Mouse (Mus musculus) T-cell, adult 66 days (primary cell): Measurements from ENCODE around the gene Fpr-rs4. TPM values are rescaled to one million over a fixed set of nuclear protein-coding genes. Genes with fewer than 3 reads are reported as not detected.

ENCODE experiments used
- total RNA-seq, 2 experiments: library from RNA; stranded (reverse); gene quantifications; 3 replicates in 1 of 2; 4 replicates in 1 of 2; pipeline ENCODE4 v1.2.4; 2023

Fpr-rs4 gene
- total RNA-seq, result not detected

GRCm38 (mm10) chr17:18021433-18021832 lies at the start of gene Fpr-rs4:
Gene Fpr-rs4, plus strand, starts transcription at chr17:18021733.

GRCm38 (mm10) chr17:18049124-18049523 lies 27.6 kb downstream of the Fpr-rs4 start, which contains the start of gene Vmn2r124:
Gene Vmn2r124, plus strand, starts transcription at chr17:18049424.

Other genes starting within 250 kb of the Fpr-rs4 start
- gene Spaca6, start 194.6 kb upstream of the Fpr-rs4 start, total RNA-seq, result 1 to 10 TPM; 1.9 to 2.4 TPM
- gene Has1, start 166.5 kb upstream of the Fpr-rs4 start, total RNA-seq, result not detected
- gene Fpr1, start 137.8 kb upstream of the Fpr-rs4 start, total RNA-seq, result not detected
- under 1 TPM; 0.76 to 0.86 TPM for gene Fpr2, start 133.9 kb upstream of the Fpr-rs4 start, total RNA-seq
- gene Fpr3, start 133.9 kb upstream of the Fpr-rs4 start, total RNA-seq, result not detected
- not detected for gene Vmn2r124, start 27.7 kb downstream of the Fpr-rs4 start, total RNA-seq
- not detected for gene Vmn2r91, start 63.3 kb downstream of the Fpr-rs4 start, total RNA-seq
- not detected for gene Vmn2r92, start 130.2 kb downstream of the Fpr-rs4 start, total RNA-seq